Mouse (Mus musculus): Measurements from ENCODE around the gene Greb1. TPM values are rescaled to one million over a fixed set of nuclear protein-coding genes. Genes with fewer than 3 reads are reported as not detected.
A peak's percentile ranks its signal among the peaks of the same experiment; 100 is the strongest.

Gene Greb1
- polyA plus RNA-seq, 1 experiment: 0.64 TPM

- peak in 1 of 2 experiments; percentile 13 for DNase-seq (ENCODE audit: low read depth in 1 of 2, low spot score in 2 of 2)
- H3K4me1 ChIP-seq (ENCODE audit: control insufficient read depth, insufficient read depth, insufficient read length): no peaks in the 10 kb centered on the region
- no peak for TF ChIP-seq CTCF (IDR thresholded peaks at IDR 0.05; ENCODE audit: extremely low read depth, insufficient read depth, insufficient read length, insufficient replicate concordance)
- no peak for TF ChIP-seq POLR2A (IDR thresholded peaks at IDR 0.05; ENCODE audit: low read depth, low read length)
- 13% methylated on average over 58 of the region's 58 CpGs for WGBS
- no peaks in the 10 kb centered on the region for H3K36me3 ChIP-seq (ENCODE audit: control insufficient read depth, insufficient read depth, low read length)
- no peaks in the 10 kb centered on the region for H3K27me3 ChIP-seq (ENCODE audit: control insufficient read depth, insufficient read depth, low read length)
- H3K27ac ChIP-seq (ENCODE audit: insufficient read depth, low read length): no peak within 1 kb of the TSS
- H3K4me3 ChIP-seq (ENCODE audit: extremely low read depth, insufficient read depth, insufficient read length): no peak within 1 kb of the TSS
Measured at GRCm38 (mm10) chr12:16653332-16654093, 147.2 kb downstream of the Greb1 start, which contains the start of gene Ntsr2. Ntsr2 (plus strand) TSS chr12:16653382.

DNA sequence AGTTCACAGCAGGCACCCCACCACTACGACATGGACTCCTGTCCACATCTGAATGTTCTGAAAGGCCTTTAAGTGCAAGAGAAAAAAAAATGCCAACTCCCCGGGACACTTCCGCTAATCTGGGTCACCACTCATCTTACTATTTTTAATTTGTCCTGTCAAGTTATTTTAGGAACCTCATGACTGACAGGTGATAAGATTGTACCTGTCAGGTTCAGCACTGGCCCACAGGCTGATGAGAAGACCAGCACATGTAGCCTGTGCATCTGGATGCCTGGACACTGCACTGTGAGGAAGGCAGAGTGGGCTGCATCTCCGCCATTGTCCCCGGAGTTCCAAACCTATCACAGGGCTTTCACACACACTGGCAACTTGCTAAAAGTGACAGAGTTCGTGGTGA is 150.9 kb downstream of the Greb1 start:
- TF ChIP-seq POLR2A (IDR thresholded peaks at IDR 0.05; ENCODE audit: low read depth, low read length): no peak
- no peak for TF ChIP-seq CTCF (IDR thresholded peaks at IDR 0.05; ENCODE audit: extremely low read depth, insufficient read depth, insufficient read length, insufficient replicate concordance)

DNA sequence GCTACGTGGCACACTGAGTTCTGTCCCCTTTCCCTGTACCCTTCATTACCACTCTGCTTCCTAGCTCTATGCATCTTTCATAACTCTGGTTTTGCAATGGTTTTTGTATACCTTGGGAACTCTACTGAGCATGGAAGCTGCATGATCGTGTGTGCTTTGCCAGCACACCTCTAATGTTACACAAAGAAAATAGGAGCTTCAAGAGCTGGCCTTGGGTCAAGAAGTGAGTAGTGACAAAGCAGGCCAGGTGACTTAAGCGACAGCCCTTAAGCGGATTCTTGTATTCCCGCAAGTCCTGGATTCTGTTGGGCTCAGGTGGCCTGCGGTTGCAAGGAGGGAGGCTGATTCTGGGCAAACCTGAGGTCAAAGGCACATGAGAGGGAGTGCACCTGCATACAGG is 152.4 kb downstream of the Greb1 start:
- DNase-seq (ENCODE audit: low read depth in 1 of 2, low spot score in 2 of 2): no peak

More for the DNA sequence above, 150.9 kb downstream of the Greb1 start:
- Histone ChIP-seq H3K4me3 (ENCODE audit: extremely low read depth, insufficient read depth, insufficient read length) (no peak overlapping the region), H3K27me3 (ENCODE audit: control insufficient read depth, insufficient read depth, low read length) (no peaks in the 10 kb centered on the region), H3K27ac (ENCODE audit: insufficient read depth, low read length) (no peak overlapping the region), H3K4me1 (ENCODE audit: control insufficient read depth, insufficient read depth, insufficient read length) (no peaks in the 10 kb centered on the region), H3K36me3 (ENCODE audit: control insufficient read depth, insufficient read depth, low read length) (no peaks in the 10 kb centered on the region)
- WGBS: 82% methylated on average over 6 of the region's 6 CpGs
- DNase-seq (ENCODE audit: low read depth in 1 of 2, low spot score in 2 of 2): no peak

GRCm38 (mm10) chr12:16646780-16647409 is 153.8 kb downstream of the Greb1 start:
- Histone ChIP-seq H3K27me3 (ENCODE audit: control insufficient read depth, insufficient read depth, low read length) (no peaks in the 10 kb centered on the region), H3K27ac (ENCODE audit: insufficient read depth, low read length) (no peak overlapping the region), H3K36me3 (ENCODE audit: control insufficient read depth, insufficient read depth, low read length) (no peaks in the 10 kb centered on the region), H3K4me1 (ENCODE audit: control insufficient read depth, insufficient read depth, insufficient read length) (no peaks in the 10 kb centered on the region), H3K4me3 (ENCODE audit: extremely low read depth, insufficient read depth, insufficient read length) (no peak overlapping the region)
- DNase-seq (ENCODE audit: low read depth in 1 of 2, low spot score in 2 of 2): no peak
- WGBS: 63% methylated on average over 9 of the region's 9 CpGs
- TF ChIP-seq POLR2A (IDR thresholded peaks at IDR 0.05; ENCODE audit: low read depth, low read length) (no peak), CTCF (IDR thresholded peaks at IDR 0.05; ENCODE audit: extremely low read depth, insufficient read depth, insufficient read length, insufficient replicate concordance) (no peak)

More for the DNA sequence above, 152.4 kb downstream of the Greb1 start:
- H3K36me3 ChIP-seq (ENCODE audit: control insufficient read depth, insufficient read depth, low read length): no peaks in the 10 kb centered on the region
- TF ChIP-seq CTCF (IDR thresholded peaks at IDR 0.05; ENCODE audit: extremely low read depth, insufficient read depth, insufficient read length, insufficient replicate concordance) (no peak), POLR2A (IDR thresholded peaks at IDR 0.05; ENCODE audit: low read depth, low read length) (no peak)
- 88% methylated on average over 6 of the region's 6 CpGs for WGBS
- H3K4me3 ChIP-seq (ENCODE audit: extremely low read depth, insufficient read depth, insufficient read length): no peak overlapping the region
- H3K27me3 ChIP-seq (ENCODE audit: control insufficient read depth, insufficient read depth, low read length): no peaks in the 10 kb centered on the region
- no peak overlapping the region for H3K27ac ChIP-seq (ENCODE audit: insufficient read depth, low read length)
- no peaks in the 10 kb centered on the region for H3K4me1 ChIP-seq (ENCODE audit: control insufficient read depth, insufficient read depth, insufficient read length)

GRCm38 (mm10) chr12:16644698-16645097 is 156.0 kb downstream of the Greb1 start:
- no peak for DNase-seq (ENCODE audit: low read depth in 1 of 2, low spot score in 2 of 2)
- Histone ChIP-seq H3K4me3 (ENCODE audit: extremely low read depth, insufficient read depth, insufficient read length) (no peak overlapping the region), H3K27ac (ENCODE audit: insufficient read depth, low read length) (no peak overlapping the region), H3K4me1 (ENCODE audit: control insufficient read depth, insufficient read depth, insufficient read length) (no peaks in the 10 kb centered on the region), H3K36me3 (ENCODE audit: control insufficient read depth, insufficient read depth, low read length) (no peaks in the 10 kb centered on the region), H3K27me3 (ENCODE audit: control insufficient read depth, insufficient read depth, low read length) (no peaks in the 10 kb centered on the region)
- WGBS: 83% methylated on average over 8 of the region's 8 CpGs
- no peak for TF ChIP-seq CTCF (IDR thresholded peaks at IDR 0.05; ENCODE audit: extremely low read depth, insufficient read depth, insufficient read length, insufficient replicate concordance)
- no peak for TF ChIP-seq POLR2A (IDR thresholded peaks at IDR 0.05; ENCODE audit: low read depth, low read length)

- Histone ChIP-seq H3K36me3 (ENCODE audit: control insufficient read depth, insufficient read depth, low read length) (no peaks in the 10 kb centered on the region), H3K4me1 (ENCODE audit: control insufficient read depth, insufficient read depth, insufficient read length) (no peaks in the 10 kb centered on the region), H3K4me3 (ENCODE audit: extremely low read depth, insufficient read depth, insufficient read length) (no peak overlapping the region), H3K27me3 (ENCODE audit: control insufficient read depth, insufficient read depth, low read length) (no peaks in the 10 kb centered on the region), H3K27ac (ENCODE audit: insufficient read depth, low read length) (no peak overlapping the region)
- 72% methylated on average over 12 of the region's 12 CpGs for WGBS
- TF ChIP-seq CTCF (IDR thresholded peaks at IDR 0.05; ENCODE audit: extremely low read depth, insufficient read depth, insufficient read length, insufficient replicate concordance): no peak
- no peak for TF ChIP-seq POLR2A (IDR thresholded peaks at IDR 0.05; ENCODE audit: low read depth, low read length)
- DNase-seq (ENCODE audit: low read depth in 1 of 2, low spot score in 2 of 2): no peak
Measured at GRCm38 (mm10) chr12:16643508-16644345, 157.0 kb downstream of the Greb1 start.

All from spleen, adult 2 months (tissue).